Mouse (Mus musculus): ENCODE measurements around the gene Atp6v0a1. TPM values are rescaled to one million over a fixed set of nuclear protein-coding genes. Genes with fewer than 3 reads are reported as not detected.

The Atp6v0a1 gene
- polyA plus RNA-seq, 1 experiment from 2014 or later: 143 TPM

GRCm38 (mm10) chr11:100967376-100967775, 41.9 kb upstream of the Atp6v0a1 start:
- no peaks in the 10 kb centered on the region for H3K9me3 ChIP-seq (ENCODE audit: control insufficient read depth, low read length)
- no peaks in the 10 kb centered on the region; the same call in 1 of the 2 replicates for H3K4me1 ChIP-seq (replicated peaks; ENCODE audit: control insufficient read depth, insufficient read depth, low read length)
- no peak overlapping the region for H3K9ac ChIP-seq
- peaks cover 55% of the 10 kb centered on the region for H3K27me3 ChIP-seq (ENCODE audit: control insufficient read depth, insufficient read depth, low read length)
- no peak overlapping the region for H3K27ac ChIP-seq
- H3K36me3 ChIP-seq (replicated peaks; ENCODE audit: control insufficient read depth, insufficient read depth): no peaks in the 10 kb centered on the region
- no peak overlapping the region for H3K4me2 ChIP-seq (replicated peaks)
- H3K4me3 ChIP-seq (replicated peaks; ENCODE audit: low read length): no peak overlapping the region
- 66% methylated on average over 5 of the region's 5 CpGs for WGBS
- ATAC-seq (ENCODE audit: low FRiP score) (no peak), DNase-seq (ENCODE audit: low spot score) (no peak)

- no peak overlapping the region for H3K4me2 ChIP-seq (replicated peaks)
- WGBS: 89% methylated on average over 5 of the region's 5 CpGs
- H3K9me3 ChIP-seq (ENCODE audit: control insufficient read depth, low read length): no peaks in the 10 kb centered on the region
- no peaks in the 10 kb centered on the region; the same call in 1 of the 2 replicates for H3K4me1 ChIP-seq (replicated peaks; ENCODE audit: control insufficient read depth, insufficient read depth, low read length)
- H3K4me3 ChIP-seq (replicated peaks; ENCODE audit: low read length): no peak overlapping the region
- ATAC-seq (ENCODE audit: low FRiP score) (no peak), DNase-seq (ENCODE audit: low spot score) (no peak)
- H3K9ac ChIP-seq: no peak overlapping the region
- no peaks in the 10 kb centered on the region for H3K36me3 ChIP-seq (replicated peaks; ENCODE audit: control insufficient read depth, insufficient read depth)
- no peak overlapping the region for H3K27ac ChIP-seq
- H3K27me3 ChIP-seq (ENCODE audit: control insufficient read depth, insufficient read depth, low read length): peaks cover 61% of the 10 kb centered on the region
These were observed 41.3 kb upstream of the Atp6v0a1 start for GRCm38 (mm10) chr11:100967881-100968420.

GRCm38 (mm10) chr11:100968501-100968900, 40.8 kb upstream of the Atp6v0a1 start:
- DNase-seq (ENCODE audit: low spot score) (no peak), ATAC-seq (ENCODE audit: low FRiP score) (no peak)
- Histone ChIP-seq H3K4me1 (replicated peaks; ENCODE audit: control insufficient read depth, insufficient read depth, low read length) (no peaks in the 10 kb centered on the region; the same call in 1 of the 2 replicates), H3K9ac (no peak overlapping the region), H3K36me3 (replicated peaks; ENCODE audit: control insufficient read depth, insufficient read depth) (no peaks in the 10 kb centered on the region), H3K4me2 (replicated peaks) (peak overlapping the region; percentile 48; the same call in 1 of the 2 replicates), H3K4me3 (replicated peaks; ENCODE audit: low read length) (peak overlapping the region; percentile 34; the same call in 1 of the 2 replicates), H3K9me3 (ENCODE audit: control insufficient read depth, low read length) (no peaks in the 10 kb centered on the region), H3K27me3 (ENCODE audit: control insufficient read depth, insufficient read depth, low read length) (peaks cover 66% of the 10 kb centered on the region), H3K27ac (no peak overlapping the region)
- WGBS: 82% methylated on average over 5 of the region's 5 CpGs

- peak overlapping the region; percentile 48 for H3K4me2 ChIP-seq (replicated peaks)
- 7% methylated on average over 32 of the region's 35 CpGs for WGBS
- no peaks in the 10 kb centered on the region for H3K9me3 ChIP-seq (ENCODE audit: control insufficient read depth, low read length)
- DNase-seq (ENCODE audit: low spot score) (no peak), ATAC-seq (ENCODE audit: low FRiP score) (no peak)
- H3K9ac ChIP-seq: no peak overlapping the region; the same call in 1 of the 2 replicates
- peak overlapping the region; percentile 34 for H3K4me3 ChIP-seq (replicated peaks; ENCODE audit: low read length)
- H3K4me1 ChIP-seq (replicated peaks; ENCODE audit: control insufficient read depth, insufficient read depth, low read length): no peaks in the 10 kb centered on the region; the same call in 1 of the 2 replicates
- H3K36me3 ChIP-seq (replicated peaks; ENCODE audit: control insufficient read depth, insufficient read depth): no peaks in the 10 kb centered on the region
- H3K27ac ChIP-seq: no peak overlapping the region
- H3K27me3 ChIP-seq (ENCODE audit: control insufficient read depth, insufficient read depth, low read length): peaks cover 67% of the 10 kb centered on the region
These were observed 40.0 kb upstream of the Atp6v0a1 start for GRCm38 (mm10) chr11:100969189-100969743.

- Histone ChIP-seq H3K4me1 (replicated peaks; ENCODE audit: control insufficient read depth, insufficient read depth, low read length) (no peaks in the 10 kb centered on the region; the same call in 1 of the 2 replicates), H3K9ac (peak overlapping the region; percentile 44; the same call in 1 of the 2 replicates), H3K4me2 (replicated peaks) (peak overlapping the region; percentile 48), H3K36me3 (replicated peaks; ENCODE audit: control insufficient read depth, insufficient read depth) (no peaks in the 10 kb centered on the region), H3K27ac (no peak overlapping the region), H3K9me3 (ENCODE audit: control insufficient read depth, low read length) (no peaks in the 10 kb centered on the region), H3K27me3 (ENCODE audit: control insufficient read depth, insufficient read depth, low read length) (peaks cover 67% of the 10 kb centered on the region), H3K4me3 (replicated peaks; ENCODE audit: low read length) (peak overlapping the region; percentile 34)
- DNase-seq (ENCODE audit: low spot score) (no peak), ATAC-seq (ENCODE audit: low FRiP score) (no peak)
- WGBS: 1% methylated on average over 65 of the region's 65 CpGs
These were observed 39.3 kb upstream of the Atp6v0a1 start for GRCm38 (mm10) chr11:100969744-100970556.

GRCm38 (mm10) chr11:100970557-100970937, 38.7 kb upstream of the Atp6v0a1 start, which contains the start of gene Cavin1:
Gene Cavin1 (minus strand): TSS chr11:100970887.
- WGBS: 1% methylated on average over 20 of the region's 20 CpGs
- Histone ChIP-seq H3K9ac (peak within 1 kb of the TSS; percentile 44; the same call in 1 of the 2 replicates), H3K27me3 (ENCODE audit: control insufficient read depth, insufficient read depth, low read length) (peaks cover 67% of the 10 kb centered on the region), H3K4me2 (replicated peaks) (peak within 1 kb of the TSS; percentile 48), H3K4me1 (replicated peaks; ENCODE audit: control insufficient read depth, insufficient read depth, low read length) (no peaks in the 10 kb centered on the region; the same call in 1 of the 2 replicates), H3K9me3 (ENCODE audit: control insufficient read depth, low read length) (no peaks in the 10 kb centered on the region), H3K36me3 (replicated peaks; ENCODE audit: control insufficient read depth, insufficient read depth) (no peaks in the 10 kb centered on the region), H3K27ac (no peak within 1 kb of the TSS), H3K4me3 (replicated peaks; ENCODE audit: low read length) (peak within 1 kb of the TSS; percentile 34)
- DNase-seq (ENCODE audit: low spot score) (peak; percentile 61), ATAC-seq (ENCODE audit: low FRiP score) (no peak)

- no peak for ATAC-seq (ENCODE audit: low FRiP score)
- Histone ChIP-seq H3K36me3 (replicated peaks; ENCODE audit: control insufficient read depth, insufficient read depth) (no peaks in the 10 kb centered on the region), H3K27me3 (ENCODE audit: control insufficient read depth, insufficient read depth, low read length) (peaks cover 67% of the 10 kb centered on the region)
These were observed 37.8 kb upstream of the Atp6v0a1 start for GRCm38 (mm10) chr11:100971455-100971854.

GRCm38 (mm10) chr11:100973245-100973644, 36.0 kb upstream of the Atp6v0a1 start:
- Histone ChIP-seq H3K27me3 (ENCODE audit: control insufficient read depth, insufficient read depth, low read length) (peaks cover 53% of the 10 kb centered on the region), H3K9ac (no peak overlapping the region), H3K4me1 (replicated peaks; ENCODE audit: control insufficient read depth, insufficient read depth, low read length) (no peaks in the 10 kb centered on the region; the same call in 1 of the 2 replicates), H3K4me2 (replicated peaks) (no peak overlapping the region), H3K4me3 (replicated peaks; ENCODE audit: low read length) (no peak overlapping the region), H3K27ac (no peak overlapping the region), H3K9me3 (ENCODE audit: control insufficient read depth, low read length) (no peaks in the 10 kb centered on the region), H3K36me3 (replicated peaks; ENCODE audit: control insufficient read depth, insufficient read depth) (no peaks in the 10 kb centered on the region)
- ATAC-seq (ENCODE audit: low FRiP score) (no peak), DNase-seq (ENCODE audit: low spot score) (no peak)
- 93% methylated on average over 7 of the region's 7 CpGs for WGBS

More at GRCm38 (mm10) chr11:100971455-100971854, 37.8 kb upstream of the Atp6v0a1 start:
- Histone ChIP-seq H3K9me3 (ENCODE audit: control insufficient read depth, low read length) (no peaks in the 10 kb centered on the region), H3K27ac (no peak overlapping the region), H3K4me2 (replicated peaks) (no peak overlapping the region), H3K9ac (no peak overlapping the region), H3K4me1 (replicated peaks; ENCODE audit: control insufficient read depth, insufficient read depth, low read length) (no peaks in the 10 kb centered on the region; the same call in 1 of the 2 replicates), H3K4me3 (replicated peaks; ENCODE audit: low read length) (no peak overlapping the region)
- WGBS: 67% methylated on average over 10 of the region's 10 CpGs
- DNase-seq (ENCODE audit: low spot score): no peak

- H3K4me1 ChIP-seq (replicated peaks; ENCODE audit: control insufficient read depth, insufficient read depth, low read length): no peaks in the 10 kb centered on the region; the same call in 1 of the 2 replicates
- H3K4me2 ChIP-seq (replicated peaks): no peak overlapping the region
- H3K36me3 ChIP-seq (replicated peaks; ENCODE audit: control insufficient read depth, insufficient read depth): no peaks in the 10 kb centered on the region
- H3K9ac ChIP-seq: no peak overlapping the region
- no peaks in the 10 kb centered on the region for H3K9me3 ChIP-seq (ENCODE audit: control insufficient read depth, low read length)
- no peak overlapping the region for H3K4me3 ChIP-seq (replicated peaks; ENCODE audit: low read length)
- H3K27ac ChIP-seq: no peak overlapping the region
- 74% methylated on average over 14 of the region's 14 CpGs for WGBS
- no peak for DNase-seq (ENCODE audit: low spot score)
- peaks cover 41% of the 10 kb centered on the region for H3K27me3 ChIP-seq (ENCODE audit: control insufficient read depth, insufficient read depth, low read length)
- no peak for ATAC-seq (ENCODE audit: low FRiP score)
These were observed 34.8 kb upstream of the Atp6v0a1 start for GRCm38 (mm10) chr11:100974381-100974970.

All from hindbrain, embryonic 14.5 days (tissue).